Mouse (Mus musculus): ENCODE measurements at regions not wholly inside any gene's neighbourhood (a gene's known extent, or its start where the extent isn't known, plus 50 kb on each side); places are given as distances from the start of the nearest gene placed in this dataset.

DNA sequence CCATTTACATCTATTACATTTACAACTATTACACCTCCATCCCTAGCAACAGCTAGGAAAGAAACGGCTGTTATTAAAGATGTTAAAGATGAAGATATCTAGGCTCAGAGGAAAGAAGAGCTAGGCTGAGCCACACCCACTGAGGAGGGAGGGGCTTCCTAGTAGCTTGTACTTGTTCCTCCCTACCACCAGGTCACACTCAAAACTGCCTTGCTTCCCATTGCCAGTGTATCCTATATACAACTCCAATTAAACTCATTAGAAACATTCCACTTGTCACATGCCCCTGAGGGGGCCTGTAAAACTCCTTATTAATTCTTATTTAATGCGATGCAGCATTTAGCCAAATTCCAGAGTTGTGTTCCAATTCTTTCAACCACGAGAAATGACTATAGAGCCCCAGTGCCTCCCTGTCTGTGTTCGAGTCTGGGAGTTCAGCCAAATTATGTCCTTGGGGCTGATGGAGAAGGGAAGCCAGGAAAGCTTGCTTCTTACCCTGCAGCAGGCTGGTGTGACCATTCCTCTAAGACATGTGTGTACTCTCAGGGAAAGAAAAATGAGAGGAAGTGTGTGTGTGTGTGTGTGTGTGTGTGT lies 225.0 kb upstream of the Tmem132c start:
- TF ChIP-seq CTCF (IDR thresholded peaks at IDR 0.05; ENCODE audit: low read depth, low read length): no peak
- no peak for TF ChIP-seq EP300 (IDR thresholded peaks at IDR 0.05; ENCODE audit: insufficient read depth, low read depth, low read length)

Data from ES-Bruce4 (cell line).